Mouse (Mus musculus) CD8-positive naive resting alpha-beta T cell, adult 2 months (primary cell): ENCODE measurements around the gene Rbfox1.

Experiments
- DNase-seq, 2 experiments: peaks; one replicate each; pipeline ENCODE4 v3.0.0; 2022; ENCODE audit warnings: low read depth in 2 of 2, low spot score in 2 of 2

Rbfox1 gene

GRCm38 (mm10) chr16:7201816-7202215 is 1316.7 kb downstream of the Rbfox1 start:
- no peak for DNase-seq

- no peak for DNase-seq
Observed at GRCm38 (mm10) chr16:7206116-7206900, 1321.2 kb downstream of the Rbfox1 start.

GRCm38 (mm10) chr16:7207599-7207998 is 1322.4 kb downstream of the Rbfox1 start:
- DNase-seq = no peak

- no peak for DNase-seq
Observed at GRCm38 (mm10) chr16:7212756-7213155, 1327.6 kb downstream of the Rbfox1 start.

- DNase-seq = no peak
Observed at GRCm38 (mm10) chr16:7223265-7223664, 1338.1 kb downstream of the Rbfox1 start.

- no peak for DNase-seq
Observed at GRCm38 (mm10) chr16:7226000-7226399, 1340.8 kb downstream of the Rbfox1 start.

- no peak for DNase-seq
Observed at GRCm38 (mm10) chr16:7228246-7228645, 1343.1 kb downstream of the Rbfox1 start.

- DNase-seq = no peak
Observed at GRCm38 (mm10) chr16:7229232-7229631, 1344.1 kb downstream of the Rbfox1 start.

GRCm38 (mm10) chr16:7241627-7242026 is 1356.5 kb downstream of the Rbfox1 start:
- no peak for DNase-seq

- DNase-seq = no peak
Observed at GRCm38 (mm10) chr16:7242501-7242900, 1357.3 kb downstream of the Rbfox1 start.

GRCm38 (mm10) chr16:7244382-7244781 is 1359.2 kb downstream of the Rbfox1 start:
- DNase-seq = no peak

GRCm38 (mm10) chr16:7251696-7252095 is 1366.5 kb downstream of the Rbfox1 start:
- no peak for DNase-seq

- DNase-seq = no peak
Observed at GRCm38 (mm10) chr16:7257366-7257765, 1372.2 kb downstream of the Rbfox1 start.

- DNase-seq = no peak
Observed at GRCm38 (mm10) chr16:7263261-7263660, 1378.1 kb downstream of the Rbfox1 start.

- DNase-seq = no peak
Observed at GRCm38 (mm10) chr16:7265715-7266114, 1380.6 kb downstream of the Rbfox1 start.

- no peak for DNase-seq
Observed at GRCm38 (mm10) chr16:7275501-7275900, 1390.3 kb downstream of the Rbfox1 start.

GRCm38 (mm10) chr16:7275901-7276300 is 1390.7 kb downstream of the Rbfox1 start:
- no peak for DNase-seq

- DNase-seq = no peak
Observed at GRCm38 (mm10) chr16:7279544-7279943, 1394.4 kb downstream of the Rbfox1 start.

- DNase-seq = no peak
Observed at GRCm38 (mm10) chr16:7282257-7282656, 1397.1 kb downstream of the Rbfox1 start.

GRCm38 (mm10) chr16:7292985-7293805 is 1408.0 kb downstream of the Rbfox1 start:
- DNase-seq = no peak

GRCm38 (mm10) chr16:7302416-7302815 is 1417.3 kb downstream of the Rbfox1 start:
- no peak for DNase-seq

GRCm38 (mm10) chr16:7329196-7329595 is 1444.0 kb downstream of the Rbfox1 start:
- no peak for DNase-seq
